Mouse (Mus musculus): ENCODE data around the gene Bbs7.
"Not testable (repeated sequence)": the region's sequence is repeated elsewhere in the genome, so short reads cannot be mapped to it uniquely, and the experiment has no call there.

The Bbs7 gene

GRCm38 (mm10) chr3:36613202-36613907 lies at the start of gene Bbs7:
Gene Bbs7 (minus strand): TSS chr3:36613477.
- DNase-seq (ENCODE audit: low spot score), result peak; percentile 97

DNA sequence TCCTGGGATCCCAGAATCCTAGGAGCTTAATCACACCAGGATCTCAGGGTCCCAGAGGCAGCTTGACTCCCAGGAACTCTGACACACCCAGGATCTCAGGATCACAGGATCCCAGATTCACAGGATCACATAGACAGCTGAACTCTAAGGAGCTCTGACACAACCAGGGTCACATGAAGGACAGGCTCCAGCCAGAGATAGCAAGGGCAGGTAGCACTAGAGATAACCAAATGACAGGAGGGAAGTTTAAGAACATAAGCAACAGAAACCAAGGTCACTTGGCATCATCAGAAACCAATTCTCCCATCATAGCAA lies 31.9 kb upstream of the Bbs7 start:
- not testable (repeated sequence) for DNase-seq (ENCODE audit: low spot score)

- no peak for DNase-seq (ENCODE audit: low spot score)
Measured at GRCm38 (mm10) chr3:36644554-36645244, 31.4 kb upstream of the Bbs7 start.

DNA sequence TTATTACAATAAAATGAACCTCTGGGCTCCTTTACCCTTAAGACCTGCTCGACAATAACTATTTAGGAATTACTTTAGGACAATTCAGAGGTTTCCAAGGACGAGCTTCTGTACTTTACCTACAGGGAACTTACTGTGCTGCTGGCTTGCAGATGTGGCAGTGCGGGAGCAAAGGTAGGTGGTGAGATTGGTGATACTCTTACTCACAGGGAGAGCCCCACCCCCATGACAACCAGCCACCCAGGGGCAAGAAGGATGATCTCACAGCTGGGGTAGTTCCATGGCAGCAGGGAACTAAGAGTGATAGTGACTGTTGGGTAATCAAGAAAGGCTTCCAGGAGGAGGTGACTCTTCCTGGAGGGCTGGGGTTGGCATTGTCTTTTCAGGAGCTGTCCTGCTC lies 30.1 kb upstream of the Bbs7 start:
- no peak for DNase-seq (ENCODE audit: low spot score)

- DNase-seq (ENCODE audit: low spot score), result no peak
Measured at GRCm38 (mm10) chr3:36642736-36643135, 29.5 kb upstream of the Bbs7 start.

- no peak for DNase-seq (ENCODE audit: low spot score)
Measured at GRCm38 (mm10) chr3:36640787-36641186, 27.5 kb upstream of the Bbs7 start.

- peak; percentile 68 for DNase-seq (ENCODE audit: low spot score)
Measured at GRCm38 (mm10) chr3:36635449-36635848, 22.2 kb upstream of the Bbs7 start.

- DNase-seq (ENCODE audit: low spot score), result no peak
Measured at GRCm38 (mm10) chr3:36626803-36627202, 13.5 kb upstream of the Bbs7 start.

DNA sequence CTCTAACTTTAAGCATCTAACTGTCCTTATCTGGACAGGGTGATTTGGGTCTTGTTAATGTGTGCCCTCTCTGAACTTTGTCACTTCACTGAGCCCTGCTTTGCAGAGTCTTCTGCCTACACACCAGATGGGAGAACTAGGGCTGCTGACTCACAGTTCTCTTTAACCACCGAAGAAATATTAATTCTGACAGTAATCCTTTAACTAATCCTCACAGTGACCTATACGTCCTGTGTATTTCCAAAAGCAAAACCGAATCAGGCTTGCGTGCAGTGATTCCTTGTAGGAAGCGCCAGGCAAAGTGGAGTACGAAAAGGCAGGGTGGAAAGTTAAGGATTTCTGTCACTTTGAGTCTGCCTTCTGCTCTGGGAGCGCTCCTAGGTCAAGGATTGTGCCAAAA lies 4.9 kb upstream of the Bbs7 start:
- DNase-seq (ENCODE audit: low spot score), result no peak

DNA sequence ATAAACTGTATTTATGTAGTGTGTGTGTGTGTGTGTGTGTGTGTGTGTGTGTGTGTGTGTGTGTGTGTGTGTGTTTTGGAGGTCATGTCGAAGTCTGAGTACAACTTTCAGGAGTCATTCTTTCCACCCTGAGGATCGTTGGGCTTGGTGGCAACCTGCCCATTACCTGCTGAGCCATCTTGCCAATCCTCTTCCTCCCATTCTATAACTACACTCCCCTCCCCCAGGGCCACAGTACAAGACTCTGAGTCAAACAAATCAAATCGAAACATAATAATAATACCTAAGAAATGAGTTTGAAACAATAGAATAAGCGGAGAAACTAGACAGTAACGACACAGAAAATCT lies 605 bp upstream of the Bbs7 start:
- DNase-seq (ENCODE audit: low spot score), result no peak

DNA sequence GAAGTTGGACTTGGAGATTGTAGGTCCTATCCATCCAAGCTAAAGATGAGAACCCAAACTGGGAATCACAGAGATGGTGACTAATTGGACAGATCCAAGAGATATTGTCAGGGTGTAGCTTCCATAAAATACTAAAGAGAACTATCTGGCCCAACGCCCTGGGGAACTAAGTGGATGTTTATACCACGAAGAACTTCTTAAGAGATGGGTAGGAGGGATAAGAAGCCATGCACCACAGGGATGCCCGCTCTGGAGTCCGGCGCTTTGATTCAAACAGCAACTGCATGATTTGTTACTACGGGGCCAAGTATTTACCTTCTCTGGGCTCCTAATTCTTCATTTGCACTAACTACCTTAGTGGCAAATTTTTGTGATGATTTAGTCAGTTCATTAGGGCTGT lies 590 bp downstream of the Bbs7 start:
- DNase-seq (ENCODE audit: low spot score), result no peak

GRCm38 (mm10) chr3:36605894-36606783 lies 7.1 kb downstream of the Bbs7 start:
- DNase-seq (ENCODE audit: low spot score), result no peak

GRCm38 (mm10) chr3:36599773-36600172 lies 13.5 kb downstream of the Bbs7 start:
- DNase-seq (ENCODE audit: low spot score), result not testable (repeated sequence)

DNA sequence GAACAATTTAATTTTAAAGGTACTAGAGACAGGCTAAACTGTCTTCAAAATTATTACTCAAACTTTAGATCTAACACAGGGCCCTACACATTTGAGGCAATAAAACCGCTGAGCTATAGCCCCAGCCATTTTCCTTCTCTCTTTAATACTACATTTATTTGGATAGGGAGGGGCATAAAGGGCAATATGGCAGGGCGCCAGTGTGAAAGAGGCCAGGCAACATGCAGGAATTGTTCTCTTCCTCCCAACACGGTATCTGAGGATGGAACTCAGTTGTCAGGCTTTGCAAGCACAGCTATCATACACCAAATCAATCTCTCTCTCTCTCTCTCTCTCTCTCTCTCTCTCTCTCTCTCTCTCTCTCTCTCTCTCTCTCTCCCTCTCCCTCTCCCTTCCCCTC lies 14.5 kb downstream of the Bbs7 start:
- DNase-seq (ENCODE audit: low spot score), result no peak

- DNase-seq (ENCODE audit: low spot score), result peak; percentile 98
Measured at GRCm38 (mm10) chr3:36571827-36572378, 41.4 kb downstream of the Bbs7 start, which contains the start of gene Ccna2. Gene Ccna2 (minus strand): TSS chr3:36572150.

GRCm38 (mm10) chr3:36571361-36571826 lies 41.9 kb downstream of the Bbs7 start:
- DNase-seq (ENCODE audit: low spot score), result peak; percentile 74

- no peak for DNase-seq (ENCODE audit: low spot score)
Measured at GRCm38 (mm10) chr3:36569836-36570235, 43.4 kb downstream of the Bbs7 start.

DNA sequence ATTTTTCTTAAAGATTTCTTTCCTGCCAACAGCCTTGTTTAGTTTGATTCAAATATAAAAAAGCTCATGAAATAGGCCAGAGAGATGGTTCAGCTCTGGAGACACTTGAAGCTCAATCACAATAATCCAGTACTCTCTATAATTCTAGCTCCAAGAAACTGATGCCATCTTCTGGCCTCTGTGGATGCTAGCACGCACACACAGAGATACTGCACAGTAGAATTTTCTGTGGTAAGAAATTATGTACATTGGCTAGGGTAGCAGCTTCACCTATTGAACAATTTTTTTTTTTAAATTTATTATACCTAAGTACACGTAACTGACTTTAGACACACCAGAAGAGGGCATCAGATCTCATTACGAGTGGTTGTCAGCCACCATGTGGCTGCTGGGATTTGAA lies 49.6 kb downstream of the Bbs7 start:
- no peak for DNase-seq (ENCODE audit: low spot score)

DNA sequence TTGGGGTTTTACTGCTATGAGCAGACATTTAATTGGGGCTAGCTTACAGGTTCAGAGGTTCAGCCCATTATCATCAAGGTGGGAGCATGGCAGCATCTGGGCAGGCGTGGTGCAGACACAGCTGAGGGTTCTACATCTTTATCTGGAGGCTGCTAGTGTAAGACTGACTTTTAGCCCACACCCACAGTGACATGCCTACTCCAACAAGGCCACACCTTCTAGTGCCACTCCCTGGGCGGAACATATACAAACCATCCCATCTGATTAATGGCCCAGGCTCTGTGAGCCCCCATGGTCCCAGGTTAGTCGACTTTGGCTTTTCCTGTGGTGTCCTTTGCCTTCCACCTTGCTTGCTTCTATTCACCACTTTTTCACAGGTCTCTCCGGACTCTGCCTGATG lies 53.7 kb downstream of the Bbs7 start:
- no peak for DNase-seq (ENCODE audit: low spot score)

DNA sequence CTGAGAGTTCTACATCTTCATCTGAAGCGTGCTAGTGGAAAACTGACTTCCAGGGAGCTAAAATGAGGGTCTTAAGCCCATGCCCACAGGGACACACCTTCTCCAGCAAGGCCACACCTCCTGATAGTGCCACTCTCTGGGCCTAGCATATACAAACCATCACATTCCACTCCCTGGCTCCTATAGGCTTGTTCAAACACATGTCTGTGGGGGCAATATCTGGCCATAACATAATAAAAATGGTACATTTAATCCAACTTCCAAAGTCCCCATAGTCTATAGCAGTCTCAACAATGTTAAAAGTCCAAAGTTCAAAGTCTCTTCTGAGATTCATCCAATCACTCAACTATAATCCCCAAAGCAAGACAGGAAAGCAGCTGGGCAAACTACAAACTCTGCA lies 55.7 kb downstream of the Bbs7 start:
- DNase-seq (ENCODE audit: low spot score), result no peak

GRCm38 (mm10) chr3:36552406-36553047 lies 60.8 kb downstream of the Bbs7 start, which contains the start of gene Exosc9:
Gene Exosc9 (plus strand): TSS chr3:36552606.
- DNase-seq (ENCODE audit: low spot score), result peak; percentile 99

GRCm38 (mm10) chr3:36551851-36552384 lies 61.4 kb downstream of the Bbs7 start:
- DNase-seq (ENCODE audit: low spot score), result no peak
